Mouse (Mus musculus) midbrain, embryonic 11.5 days (tissue): ENCODE measurements at regions not wholly inside any gene's neighbourhood (a gene's known extent, or its start where the extent isn't known, plus 50 kb on each side); places are given as distances from the start of the nearest gene placed in this dataset.

Experiments
- ATAC-seq: fragments of 200-750 bp; cut with Nextera tagmentation; 2 replicates; pipeline ENCODE4 v1.8.0; 2017; ENCODE audit warnings: moderate TSS enrichment, moderate library complexity; ENCODE audit not compliant: low FRiP score
- DNase-seq: peaks from one replicate; pipeline ENCODE4 v3.0.0; 2015; ENCODE audit warnings: low spot score; ENCODE audit errors: missing footprints
- H3K27ac ChIP-seq: fragments of 300-500 bp; sonication (generic); 2 replicates; pipeline ENCODE4 v1.5.1; 2014; ENCODE audit warnings: low read depth, low read length
- H3K27me3 ChIP-seq: fragments of 300-500 bp; sonication (generic); 2 replicates; pipeline ENCODE4 v1.6.1; 2014; ENCODE audit warnings: mild to moderate bottlenecking, low read length, moderate library complexity, mixed read lengths; ENCODE audit not compliant: control insufficient read depth, insufficient read depth
- H3K36me3 ChIP-seq: fragments of 300-500 bp; sonication (generic); 2 replicates; pipeline ENCODE4 v1.6.1; 2014; ENCODE audit warnings: mild to moderate bottlenecking, low read length, moderate library complexity, mixed read lengths; ENCODE audit not compliant: control insufficient read depth, insufficient read depth
- H3K4me1 ChIP-seq: fragments of 300-500 bp; sonication (generic); 2 replicates; pipeline ENCODE4 v1.6.1; 2014; ENCODE audit warnings: low read length; ENCODE audit not compliant: control insufficient read depth, insufficient read depth
- H3K4me2 ChIP-seq: fragments of 300-500 bp; sonication (generic); 2 replicates; pipeline ENCODE4 v1.6.1; 2014; ENCODE audit warnings: mild to moderate bottlenecking, moderate library complexity
- H3K4me3 ChIP-seq: fragments of 300-500 bp; sonication (generic); 2 replicates; pipeline ENCODE4 v1.5.1; 2014; ENCODE audit warnings: low read depth, low read length
- H3K9ac ChIP-seq: fragments of 300-500 bp; sonication (generic); 2 replicates; pipeline ENCODE4 v1.6.1; 2014; ENCODE audit warnings: low read length
- H3K9me3 ChIP-seq: fragments of 300-500 bp; sonication (generic); 2 replicates; pipeline ENCODE4 v1.6.1; 2016; ENCODE audit warnings: low read length; ENCODE audit not compliant: control insufficient read depth
- WGBS: fragments of 180-500 bp; shearing (Covaris S2); extraction: QIAGEN DNeasy Blood & Tissue Kit; methylation state at CpG from one replicate; pipeline ENCODE4 v1.1.7; 2014; 5-methylcytosine and 5-hydroxymethylcytosine counted together

GRCm38 (mm10) chr12:70675846-70676245 is 149.5 kb upstream of the Frmd6 start:
- ATAC-seq (no peak), DNase-seq (peak; percentile 69)
- no peaks in the 10 kb centered on the region for H3K36me3 ChIP-seq
- H3K27me3 ChIP-seq: no peaks in the 10 kb centered on the region
- no peak overlapping the region for H3K4me2 ChIP-seq
- no peak overlapping the region for H3K9ac ChIP-seq
- H3K27ac ChIP-seq: no peak overlapping the region
- H3K4me3 ChIP-seq: no peak overlapping the region
- 86% methylated on average over 6 of the region's 6 CpGs for WGBS
- H3K9me3 ChIP-seq: no peaks in the 10 kb centered on the region
- no peaks in the 10 kb centered on the region for H3K4me1 ChIP-seq

- ATAC-seq (no peak), DNase-seq (peak; percentile 78)
- Histone ChIP-seq H3K9ac (no peak overlapping the region), H3K4me1 (no peaks in the 10 kb centered on the region), H3K4me2 (no peak overlapping the region), H3K9me3 (no peaks in the 10 kb centered on the region), H3K4me3 (no peak overlapping the region), H3K36me3 (no peaks in the 10 kb centered on the region), H3K27me3 (no peaks in the 10 kb centered on the region), H3K27ac (no peak overlapping the region)
- 81% methylated on average over 20 of the region's 20 CpGs for WGBS
These were observed 145.5 kb upstream of the Frmd6 start for GRCm38 (mm10) chr12:70679701-70680425.

- Histone ChIP-seq H3K9ac (no peak overlapping the region), H3K27me3 (no peaks in the 10 kb centered on the region), H3K4me3 (no peak overlapping the region), H3K36me3 (no peaks in the 10 kb centered on the region), H3K9me3 (no peaks in the 10 kb centered on the region), H3K4me1 (no peaks in the 10 kb centered on the region), H3K4me2 (no peak overlapping the region), H3K27ac (no peak overlapping the region)
- DNase-seq: no peak
- 83% methylated on average over 8 of the region's 8 CpGs for WGBS
- ATAC-seq: no peak
These were observed 143.8 kb upstream of the Frmd6 start for GRCm38 (mm10) chr12:70681407-70681990.

GRCm38 (mm10) chr12:70684354-70684753 is 141.0 kb upstream of the Frmd6 start:
- Histone ChIP-seq H3K9me3 (no peaks in the 10 kb centered on the region), H3K9ac (no peak overlapping the region), H3K27ac (no peak overlapping the region), H3K4me1 (peaks cover 4% of the 10 kb centered on the region; the same call in 1 of the 2 replicates), H3K4me2 (no peak overlapping the region), H3K27me3 (no peaks in the 10 kb centered on the region), H3K36me3 (no peaks in the 10 kb centered on the region), H3K4me3 (no peak overlapping the region)
- DNase-seq (no peak), ATAC-seq (no peak)
- WGBS: 91% methylated on average over 9 of the region's 9 CpGs

GRCm38 (mm10) chr12:70685432-70685831 is 139.9 kb upstream of the Frmd6 start:
- WGBS: 84% methylated on average over 10 of the region's 10 CpGs
- Histone ChIP-seq H3K9ac (no peak overlapping the region), H3K36me3 (no peaks in the 10 kb centered on the region), H3K4me2 (no peak overlapping the region), H3K4me1 (peaks cover 6% of the 10 kb centered on the region; the same call in 1 of the 2 replicates), H3K4me3 (no peak overlapping the region), H3K27ac (no peak overlapping the region), H3K9me3 (no peaks in the 10 kb centered on the region), H3K27me3 (no peaks in the 10 kb centered on the region)
- ATAC-seq (no peak), DNase-seq (no peak)

GRCm38 (mm10) chr12:70686337-70686736 is 139.0 kb upstream of the Frmd6 start:
- H3K9me3 ChIP-seq: no peaks in the 10 kb centered on the region
- 91% methylated on average over 10 of the region's 10 CpGs for WGBS

GRCm38 (mm10) chr12:70686971-70687370 is 138.3 kb upstream of the Frmd6 start:
- Histone ChIP-seq H3K36me3 (no peaks in the 10 kb centered on the region), H3K9ac (no peak overlapping the region), H3K9me3 (no peaks in the 10 kb centered on the region), H3K4me2 (no peak overlapping the region), H3K27me3 (no peaks in the 10 kb centered on the region), H3K4me3 (no peak overlapping the region), H3K27ac (no peak overlapping the region), H3K4me1 (peaks cover 6% of the 10 kb centered on the region; the same call in 1 of the 2 replicates)
- ATAC-seq (no peak), DNase-seq (peak; percentile 69)
- WGBS: 92% methylated on average over 12 of the region's 12 CpGs

More at GRCm38 (mm10) chr12:70686337-70686736, 139.0 kb upstream of the Frmd6 start:
- Histone ChIP-seq H3K27ac (no peak overlapping the region), H3K4me1 (peaks cover 6% of the 10 kb centered on the region; the same call in 1 of the 2 replicates), H3K27me3 (no peaks in the 10 kb centered on the region), H3K4me2 (no peak overlapping the region), H3K36me3 (no peaks in the 10 kb centered on the region), H3K4me3 (no peak overlapping the region), H3K9ac (no peak overlapping the region)
- ATAC-seq: no peak
- DNase-seq: no peak

GRCm38 (mm10) chr12:70695162-70695561 is 130.2 kb upstream of the Frmd6 start:
- no peak overlapping the region for H3K4me2 ChIP-seq
- WGBS: 90% methylated on average over 5 of the region's 5 CpGs
- no peak overlapping the region for H3K4me3 ChIP-seq
- H3K4me1 ChIP-seq: no peaks in the 10 kb centered on the region
- no peaks in the 10 kb centered on the region for H3K27me3 ChIP-seq
- H3K36me3 ChIP-seq: no peaks in the 10 kb centered on the region
- peak; percentile 26 for DNase-seq
- no peak overlapping the region for H3K27ac ChIP-seq
- H3K9me3 ChIP-seq: no peaks in the 10 kb centered on the region
- no peak for ATAC-seq
- no peak overlapping the region for H3K9ac ChIP-seq

GRCm38 (mm10) chr12:70696256-70696655 is 129.1 kb upstream of the Frmd6 start:
- WGBS: 83% methylated on average over 6 of the region's 6 CpGs
- H3K36me3 ChIP-seq: no peaks in the 10 kb centered on the region
- H3K27me3 ChIP-seq: no peaks in the 10 kb centered on the region
- H3K4me3 ChIP-seq: no peak overlapping the region
- no peaks in the 10 kb centered on the region for H3K9me3 ChIP-seq
- H3K27ac ChIP-seq: no peak overlapping the region
- no peak overlapping the region for H3K4me2 ChIP-seq
- no peak for ATAC-seq
- H3K9ac ChIP-seq: no peak overlapping the region
- DNase-seq: peak; percentile 51
- H3K4me1 ChIP-seq: no peaks in the 10 kb centered on the region
